Mouse (Mus musculus) lung, adult 10 weeks (tissue): Measurements from ENCODE around the gene Fmo1. TPM values are rescaled to one million over a fixed set of nuclear protein-coding genes. Genes with fewer than 3 reads are reported as not detected.

ENCODE experiments used
- polyA plus RNA-seq: library from polyadenylated mRNA; stranded (reverse); fragments of 350-450 nt; fragmentation: Illumina TruSeq; extraction: RNeasy Lipid Tissue Mini Kit (QIAGEN cat#74804); gene quantifications from one replicate; pipeline ENCODE4 v1.2.3, GENCODE M21; 2014; ENCODE audit warnings: low read depth, low replicate concordance; ENCODE audit not compliant: insufficient read depth

Fmo1 gene
- polyA plus RNA-seq: 243 TPM

GRCm38 (mm10) chr1:162866280-162866681 is at the start of gene Fmo1:
Fmo1 (minus strand) TSS chr1:162866610.

DNA sequence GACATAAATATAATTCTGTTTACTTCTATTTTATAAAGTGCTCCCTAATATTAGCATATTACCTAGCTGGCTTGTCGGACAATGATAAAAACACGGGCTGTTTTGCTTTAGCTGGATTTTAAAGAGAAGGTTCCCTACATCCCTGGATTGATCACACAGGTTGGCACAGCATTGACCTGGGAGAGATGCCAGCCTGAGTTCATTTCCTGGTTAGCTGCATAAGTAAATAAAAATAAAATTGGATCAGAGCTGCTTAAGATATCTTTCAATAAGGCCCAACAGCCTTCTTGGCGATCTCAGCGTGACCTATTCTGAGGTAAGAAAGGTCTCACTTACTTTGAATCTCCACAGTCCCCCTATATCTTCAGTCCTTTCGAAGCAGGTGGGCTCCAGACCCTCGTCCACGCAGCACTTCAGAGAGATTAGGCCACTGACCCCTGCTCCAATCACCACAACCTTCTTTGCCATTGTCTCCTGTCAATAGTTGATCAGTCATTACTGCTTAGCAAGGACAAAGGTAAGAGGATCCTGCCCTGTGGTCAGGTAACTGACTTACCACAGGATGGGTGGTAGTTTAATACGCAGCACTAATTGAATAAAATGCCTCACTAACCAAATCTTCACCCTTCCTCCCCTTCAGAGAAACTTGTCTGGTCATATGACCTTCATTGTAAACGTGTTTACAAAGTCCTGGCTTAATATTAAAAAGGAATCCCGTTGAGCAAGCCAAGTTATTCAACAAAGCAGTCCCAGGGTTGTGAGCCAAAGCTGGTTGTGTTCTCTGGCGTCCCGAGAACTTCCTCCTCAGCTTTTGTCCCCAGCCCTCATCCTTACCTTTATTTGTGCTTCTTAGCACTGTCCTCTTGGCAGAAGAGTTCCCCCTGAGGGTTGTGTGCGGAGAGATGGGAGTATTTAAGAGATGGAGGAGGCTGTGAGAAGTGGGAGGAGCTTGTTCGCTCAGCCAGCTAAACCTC is 31.7 kb upstream of the Fmo1 start, which contains the start of gene Fmo2:
Gene Fmo2 (minus strand): TSS at position 889 of the 974 bp plus-strand sequence.

GRCm38 (mm10) chr1:162813836-162814156 is 52.6 kb downstream of the Fmo1 start, which contains the start of gene Fmo4:
Fmo4 (minus strand) TSS chr1:162813972.

Other genes starting within 250 kb of the Fmo1 start
- not detected for gene Myoc, start 227.5 kb downstream of the Fmo1 start, polyA plus RNA-seq
- gene Myocos, start 208.4 kb downstream of the Fmo1 start, polyA plus RNA-seq: not detected
- 13.3 TPM for gene Prrc2c, start 126.1 kb downstream of the Fmo1 start, polyA plus RNA-seq
- 1.8 TPM for gene Fmo4, start 52.6 kb downstream of the Fmo1 start, polyA plus RNA-seq
- gene Fmo2, start 32.1 kb upstream of the Fmo1 start, polyA plus RNA-seq: 265 TPM
- gene Fmo6, start 70.9 kb upstream of the Fmo1 start, polyA plus RNA-seq: 0.82 TPM
- 38.2 TPM for gene Fmo3, start 117.9 kb upstream of the Fmo1 start, polyA plus RNA-seq
- gene Mroh9, start 219.1 kb upstream of the Fmo1 start, polyA plus RNA-seq: not detected